Mouse (Mus musculus): ENCODE data around the gene Cacna1f. TPM values are rescaled to one million over a fixed set of nuclear protein-coding genes. Genes with fewer than 3 reads are reported as not detected.

Gene Cacna1f
- not detected in 2 replicates for polyA plus RNA-seq (2014; fragmentation: Nextera tagmentation; extraction: Ambion mirVana)

DNA sequence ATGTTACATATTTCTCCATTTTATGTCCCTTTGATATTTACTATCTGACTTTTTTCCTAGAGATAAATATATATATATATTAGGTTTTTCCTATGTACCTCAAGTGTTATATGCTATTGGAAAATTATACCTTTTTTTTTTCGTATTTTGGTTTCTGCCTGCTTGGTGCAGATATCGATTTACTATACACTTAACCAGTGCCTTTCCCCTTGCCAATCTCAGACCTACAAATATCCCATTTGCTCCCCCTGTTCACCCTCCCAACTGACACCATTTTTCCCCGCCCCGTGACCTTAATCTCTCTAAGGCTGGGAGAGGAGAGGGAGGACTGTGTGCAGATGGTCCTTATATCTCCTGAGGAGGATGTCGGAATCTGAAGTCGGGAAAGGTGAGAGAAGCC lies at the start of gene Cacna1f:
Gene Cacna1f, plus strand, starts transcription at position 301 of the 400 bp plus-strand sequence.
- Histone ChIP-seq H3K4me2 (ENCODE audit: low read length) (no peak within 1 kb of the TSS), H3K27me3 (replicated peaks; ENCODE audit: control insufficient read depth, insufficient read depth, low read length) (no peaks in the 10 kb centered on the region), H3K36me3 (ENCODE audit: control insufficient read depth, insufficient read depth, low read length) (no peaks in the 10 kb centered on the region), H3K9ac (ENCODE audit: low read length) (no peak within 1 kb of the TSS), H3K9me3 (replicated peaks; ENCODE audit: control insufficient read depth, low read length) (no peaks in the 10 kb centered on the region), H3K27ac (ENCODE audit: low read depth, low read length) (no peak within 1 kb of the TSS), H3K4me3 (ENCODE audit: low read depth, low read length) (no peak within 1 kb of the TSS), H3K4me1 (ENCODE audit: control insufficient read depth, insufficient read depth, low read length) (no peaks in the 10 kb centered on the region)
- DNase-seq (ENCODE audit: low spot score): no peak
- 79% methylated on average over 6 of the region's 6 CpGs for WGBS
- no peak for ATAC-seq

DNA sequence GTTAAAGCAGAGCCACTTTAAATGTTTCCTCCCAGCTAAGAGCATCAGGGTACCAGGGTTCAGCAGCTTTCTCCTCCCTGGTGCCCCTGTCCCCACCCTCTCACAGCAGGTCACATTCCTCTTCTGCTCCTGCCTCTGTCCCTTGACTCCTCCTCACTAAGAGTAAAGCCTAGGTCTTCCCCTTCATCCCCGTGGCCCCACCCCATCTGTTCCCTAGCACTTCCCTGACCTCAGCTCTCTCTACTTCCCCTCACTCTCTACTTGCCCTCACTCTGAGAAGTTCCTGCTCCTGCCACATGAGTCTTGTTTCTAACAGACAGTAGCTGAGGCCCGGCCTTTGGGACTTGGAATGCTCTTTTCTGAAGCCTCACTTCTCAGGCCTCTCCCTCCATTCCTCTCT lies 43.8 kb upstream of the Cacna1f start:
- Histone ChIP-seq H3K4me2 (ENCODE audit: low read length) (no peak overlapping the region), H3K9me3 (replicated peaks; ENCODE audit: control insufficient read depth, low read length) (no peaks in the 10 kb centered on the region), H3K4me1 (ENCODE audit: control insufficient read depth, insufficient read depth, low read length) (no peaks in the 10 kb centered on the region), H3K4me3 (ENCODE audit: low read depth, low read length) (no peak overlapping the region), H3K27me3 (replicated peaks; ENCODE audit: control insufficient read depth, insufficient read depth, low read length) (no peaks in the 10 kb centered on the region), H3K9ac (ENCODE audit: low read length) (no peak overlapping the region), H3K27ac (ENCODE audit: low read depth, low read length) (no peak overlapping the region), H3K36me3 (ENCODE audit: control insufficient read depth, insufficient read depth, low read length) (peaks cover 3% of the 10 kb centered on the region; the same call in 1 of the 2 replicates)
- DNase-seq (ENCODE audit: low spot score) (no peak), ATAC-seq (no peak)
- 31% methylated on average over 2 of the region's 2 CpGs for WGBS

DNA sequence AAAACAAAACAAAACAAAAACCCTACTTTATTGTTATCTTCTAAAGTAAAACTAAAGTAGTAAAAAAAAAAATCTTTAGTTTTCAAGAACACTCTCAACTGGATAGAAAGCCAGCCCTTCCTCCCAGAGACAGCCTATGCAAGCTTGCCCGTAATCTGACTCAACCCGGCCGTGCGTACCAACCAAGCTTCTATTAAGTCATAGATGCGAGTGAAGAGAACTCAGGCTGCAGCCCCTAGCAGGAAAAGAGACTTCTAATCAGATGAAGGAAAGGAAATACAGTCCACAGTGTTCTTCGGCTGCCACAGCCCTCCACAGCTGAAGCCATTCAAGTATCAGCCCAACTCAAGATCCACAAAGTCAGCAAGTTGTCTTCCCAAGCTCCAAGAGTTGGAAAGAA lies 40.5 kb upstream of the Cacna1f start:
- Histone ChIP-seq H3K27me3 (replicated peaks; ENCODE audit: control insufficient read depth, insufficient read depth, low read length) (no peaks in the 10 kb centered on the region), H3K9ac (ENCODE audit: low read length) (no peak overlapping the region), H3K4me1 (ENCODE audit: control insufficient read depth, insufficient read depth, low read length) (no peaks in the 10 kb centered on the region), H3K36me3 (ENCODE audit: control insufficient read depth, insufficient read depth, low read length) (no peaks in the 10 kb centered on the region), H3K4me3 (ENCODE audit: low read depth, low read length) (no peak overlapping the region), H3K27ac (ENCODE audit: low read depth, low read length) (no peak overlapping the region), H3K9me3 (replicated peaks; ENCODE audit: control insufficient read depth, low read length) (no peaks in the 10 kb centered on the region), H3K4me2 (ENCODE audit: low read length) (no peak overlapping the region)
- ATAC-seq (no peak), DNase-seq (ENCODE audit: low spot score) (no peak)
- 86% methylated on average over 6 of the region's 6 CpGs for WGBS

DNA sequence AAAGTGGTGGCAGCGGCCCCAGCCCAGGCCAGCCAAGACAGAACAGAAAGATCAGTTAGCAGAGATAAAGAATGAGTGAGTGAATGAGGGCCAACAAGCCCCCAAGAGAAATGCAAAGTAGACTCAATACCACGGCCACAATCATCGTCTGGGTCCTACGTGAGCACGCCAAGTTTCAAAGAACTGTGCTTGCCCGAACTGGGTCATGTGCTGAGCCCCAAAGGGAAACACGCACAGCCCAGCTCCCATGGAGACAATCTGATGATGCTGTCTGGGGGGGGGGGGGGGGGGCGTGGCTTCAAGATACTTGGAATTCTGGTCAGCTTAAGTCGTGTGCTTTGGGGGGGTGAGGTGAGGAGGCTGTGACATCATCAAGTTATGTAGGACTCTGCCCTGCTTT lies 39.4 kb upstream of the Cacna1f start:
- H3K9me3 ChIP-seq (replicated peaks; ENCODE audit: control insufficient read depth, low read length): no peaks in the 10 kb centered on the region
- WGBS: 85% methylated on average over 8 of the region's 9 CpGs
- ATAC-seq: no peak

DNA sequence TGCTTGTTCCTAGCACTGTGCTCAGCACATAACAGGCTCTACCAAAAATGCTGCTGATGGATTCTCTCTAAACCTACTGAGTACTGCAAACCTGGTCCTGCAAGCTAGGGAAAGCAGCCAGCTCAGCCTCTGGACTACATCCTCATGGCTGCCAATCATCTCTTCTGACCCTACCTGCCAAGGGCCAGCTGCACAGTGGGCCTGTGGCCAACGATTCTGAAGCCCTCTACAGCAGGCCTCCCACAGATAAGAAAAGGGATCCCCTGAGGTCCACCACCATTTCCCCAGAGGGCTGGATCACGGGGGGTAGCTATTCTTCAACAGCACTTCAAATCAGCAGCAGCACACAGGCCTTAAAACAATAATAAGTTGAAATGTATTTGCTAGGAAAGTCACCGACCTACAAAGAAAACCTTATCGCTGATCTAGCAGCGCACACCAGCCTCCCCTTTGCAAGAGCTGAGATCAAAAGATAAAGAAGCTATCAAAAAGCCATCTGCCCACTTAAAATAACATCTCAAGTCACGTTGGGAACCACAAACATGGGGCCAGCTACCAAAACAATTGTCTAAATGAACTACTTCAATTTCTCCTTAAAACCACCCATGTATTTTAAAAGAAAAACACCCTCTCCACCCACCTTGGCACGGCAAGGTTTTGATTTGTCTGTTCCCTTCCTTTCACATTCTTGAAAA lies 36.3 kb upstream of the Cacna1f start:
- Histone ChIP-seq H3K27me3 (replicated peaks; ENCODE audit: control insufficient read depth, insufficient read depth, low read length) (no peaks in the 10 kb centered on the region), H3K4me2 (ENCODE audit: low read length) (no peak overlapping the region), H3K4me1 (ENCODE audit: control insufficient read depth, insufficient read depth, low read length) (peaks cover 6% of the 10 kb centered on the region; the same call in 1 of the 2 replicates), H3K27ac (ENCODE audit: low read depth, low read length) (no peak overlapping the region), H3K36me3 (ENCODE audit: control insufficient read depth, insufficient read depth, low read length) (no peaks in the 10 kb centered on the region), H3K9ac (ENCODE audit: low read length) (no peak overlapping the region), H3K9me3 (replicated peaks; ENCODE audit: control insufficient read depth, low read length) (no peaks in the 10 kb centered on the region), H3K4me3 (ENCODE audit: low read depth, low read length) (no peak overlapping the region)
- WGBS: 63% methylated on average over 7 of the region's 7 CpGs
- no peak for ATAC-seq
- DNase-seq (ENCODE audit: low spot score): no peak

More for the DNA sequence above, 39.4 kb upstream of the Cacna1f start:
- DNase-seq (ENCODE audit: low spot score): no peak
- Histone ChIP-seq H3K4me3 (ENCODE audit: low read depth, low read length) (no peak overlapping the region), H3K27me3 (replicated peaks; ENCODE audit: control insufficient read depth, insufficient read depth, low read length) (no peaks in the 10 kb centered on the region), H3K9ac (ENCODE audit: low read length) (no peak overlapping the region), H3K27ac (ENCODE audit: low read depth, low read length) (no peak overlapping the region), H3K36me3 (ENCODE audit: control insufficient read depth, insufficient read depth, low read length) (no peaks in the 10 kb centered on the region), H3K4me1 (ENCODE audit: control insufficient read depth, insufficient read depth, low read length) (peaks cover 2% of the 10 kb centered on the region; the same call in 1 of the 2 replicates), H3K4me2 (ENCODE audit: low read length) (no peak overlapping the region)

- 86% methylated on average over 9 of the region's 9 CpGs for WGBS
- H3K9me3 ChIP-seq (replicated peaks; ENCODE audit: control insufficient read depth, low read length): no peaks in the 10 kb centered on the region
Measured at GRCm38 (mm10) chrX:7571565-7572136, 35.2 kb upstream of the Cacna1f start.

GRCm38 (mm10) chrX:7572466-7572865 lies 34.4 kb upstream of the Cacna1f start:
- no peak for ATAC-seq
- H3K9ac ChIP-seq (ENCODE audit: low read length): no peak overlapping the region
- peaks cover 6% of the 10 kb centered on the region; the same call in 1 of the 2 replicates for H3K4me1 ChIP-seq (ENCODE audit: control insufficient read depth, insufficient read depth, low read length)
- peak overlapping the region; percentile 60; the same call in 1 of the 2 replicates for H3K4me2 ChIP-seq (ENCODE audit: low read length)
- DNase-seq (ENCODE audit: low spot score): no peak
- H3K36me3 ChIP-seq (ENCODE audit: control insufficient read depth, insufficient read depth, low read length): no peaks in the 10 kb centered on the region
- no peak overlapping the region for H3K4me3 ChIP-seq (ENCODE audit: low read depth, low read length)
- H3K27ac ChIP-seq (ENCODE audit: low read depth, low read length): no peak overlapping the region
- no peaks in the 10 kb centered on the region for H3K9me3 ChIP-seq (replicated peaks; ENCODE audit: control insufficient read depth, low read length)
- WGBS: 93% methylated on average over 10 of the region's 10 CpGs
- no peaks in the 10 kb centered on the region for H3K27me3 ChIP-seq (replicated peaks; ENCODE audit: control insufficient read depth, insufficient read depth, low read length)

More at GRCm38 (mm10) chrX:7571565-7572136, 35.2 kb upstream of the Cacna1f start:
- Histone ChIP-seq H3K4me2 (ENCODE audit: low read length) (no peak overlapping the region), H3K27me3 (replicated peaks; ENCODE audit: control insufficient read depth, insufficient read depth, low read length) (no peaks in the 10 kb centered on the region), H3K4me1 (ENCODE audit: control insufficient read depth, insufficient read depth, low read length) (peaks cover 6% of the 10 kb centered on the region; the same call in 1 of the 2 replicates), H3K36me3 (ENCODE audit: control insufficient read depth, insufficient read depth, low read length) (no peaks in the 10 kb centered on the region), H3K9ac (ENCODE audit: low read length) (no peak overlapping the region), H3K27ac (ENCODE audit: low read depth, low read length) (no peak overlapping the region), H3K4me3 (ENCODE audit: low read depth, low read length) (no peak overlapping the region)
- DNase-seq (ENCODE audit: low spot score): no peak
- no peak for ATAC-seq

DNA sequence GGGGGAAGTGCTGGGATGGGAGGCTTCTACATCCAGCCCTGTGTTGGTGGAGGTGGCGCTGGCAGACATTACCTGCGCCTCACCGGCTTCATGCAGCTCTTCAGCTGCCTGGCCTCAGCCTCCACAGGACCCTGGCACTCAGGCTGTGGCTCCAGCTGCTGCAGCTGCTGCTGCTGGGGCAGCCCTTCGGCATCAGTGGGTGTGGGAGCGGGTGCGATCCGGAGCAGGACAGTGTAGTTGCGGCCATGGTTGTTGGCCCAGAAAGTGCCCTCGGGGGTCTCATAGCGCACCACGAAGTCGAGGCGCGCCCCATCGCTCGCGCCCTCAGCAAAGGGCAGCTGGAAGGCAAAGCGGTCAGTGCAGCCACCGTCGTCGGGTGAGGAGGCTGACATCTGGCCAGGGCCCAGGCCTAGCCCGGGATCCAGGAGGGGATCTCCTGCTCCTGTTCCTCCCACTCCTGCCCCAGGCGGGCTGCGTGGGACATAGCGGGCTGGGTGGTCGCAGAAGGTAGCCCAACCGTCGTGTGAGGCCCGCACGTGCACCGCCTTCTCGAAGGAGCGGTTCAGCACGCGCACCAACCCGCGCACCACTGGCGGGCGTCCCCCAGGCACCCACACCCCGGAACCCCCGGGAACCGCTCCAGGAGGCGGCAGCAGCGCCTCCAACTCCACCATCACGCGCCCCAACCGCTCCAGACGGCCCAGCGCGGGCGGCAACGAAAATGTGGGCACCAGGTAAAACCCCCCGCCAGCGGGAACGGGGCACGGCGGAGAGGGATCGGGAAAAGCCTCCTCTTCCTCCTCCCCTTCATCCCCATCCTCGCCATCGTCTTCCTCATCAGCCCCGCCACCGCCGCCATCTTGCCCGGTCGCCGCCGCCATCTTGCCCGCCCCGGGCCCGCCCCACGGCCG lies 33.5 kb upstream of the Cacna1f start, which contains the start of gene Foxp3:
Gene Foxp3, plus strand, starts transcription at position 469 of the 911 bp plus-strand sequence.
- ATAC-seq: peak; percentile 18
- H3K4me2 ChIP-seq (ENCODE audit: low read length): peak within 1 kb of the TSS; percentile 60

More for the DNA sequence above, 33.5 kb upstream of the Cacna1f start, which contains the start of gene Foxp3:
- peak; percentile 2 for DNase-seq (ENCODE audit: low spot score)
- Histone ChIP-seq H3K9me3 (replicated peaks; ENCODE audit: control insufficient read depth, low read length) (no peaks in the 10 kb centered on the region), H3K9ac (ENCODE audit: low read length) (peak within 1 kb of the TSS; percentile 72), H3K36me3 (ENCODE audit: control insufficient read depth, insufficient read depth, low read length) (no peaks in the 10 kb centered on the region), H3K27ac (ENCODE audit: low read depth, low read length) (peak within 1 kb of the TSS; percentile 86), H3K4me1 (ENCODE audit: control insufficient read depth, insufficient read depth, low read length) (peaks cover 6% of the 10 kb centered on the region; the same call in 1 of the 2 replicates), H3K4me3 (ENCODE audit: low read depth, low read length) (peak within 1 kb of the TSS; percentile 50), H3K27me3 (replicated peaks; ENCODE audit: control insufficient read depth, insufficient read depth, low read length) (no peaks in the 10 kb centered on the region)
- 39% methylated on average over 61 of the region's 72 CpGs for WGBS

Measured in forebrain, embryonic 14.5 days (tissue).